Mouse (Mus musculus) G1E (cell line): ENCODE results near the gene Stk32c.

Source experiments
- CTCF ChIP-seq: IDR thresholded peaks from 2 replicates; pipeline ENCODE4 v1.5.1; 2012; ENCODE audit warnings: low read depth, low read length, inconsistent platforms, mixed read lengths
- POLR2AphosphoS5 ChIP-seq: IDR thresholded peaks from 2 replicates; pipeline ENCODE4 v1.6.1; 2012; ENCODE audit warnings: low read depth, low read length, inconsistent platforms; ENCODE audit not compliant: insufficient replicate concordance

- TF ChIP-seq CTCF (no peak), POLR2AphosphoS5 (no peak)
These were observed 8.7 kb upstream of the Stk32c start for GRCm38 (mm10) chr7:139221856-139222255.
